Mouse (Mus musculus): ENCODE results near the gene B3glct. TPM values are rescaled to one million over a fixed set of nuclear protein-coding genes. Genes with fewer than 3 reads are reported as not detected.

The B3glct gene
- polyA plus RNA-seq, 3 experiments from 2014 or later: 1.7 to 3.8 (median 2.8) TPM

- ATAC-seq: no peak
Measured at GRCm38 (mm10) chr5:149677196-149677595, 834 bp upstream of the B3glct start.

- no peak for ATAC-seq
Measured at GRCm38 (mm10) chr5:149678990-149679348, 939 bp downstream of the B3glct start.

GRCm38 (mm10) chr5:149679362-149679761 lies 1.3 kb downstream of the B3glct start:
- no peak for ATAC-seq

GRCm38 (mm10) chr5:149679886-149680285 lies 1.9 kb downstream of the B3glct start:
- no peak for ATAC-seq

GRCm38 (mm10) chr5:149680946-149681345 lies 2.9 kb downstream of the B3glct start:
- no peak for ATAC-seq

- no peak for ATAC-seq
Measured at GRCm38 (mm10) chr5:149689860-149690259, 11.8 kb downstream of the B3glct start.

- ATAC-seq: no peak
Measured at GRCm38 (mm10) chr5:149692548-149692947, 14.5 kb downstream of the B3glct start.

- ATAC-seq: no peak
Measured at GRCm38 (mm10) chr5:149693200-149693599, 15.2 kb downstream of the B3glct start.

- ATAC-seq: no peak
Measured at GRCm38 (mm10) chr5:149693968-149694367, 15.9 kb downstream of the B3glct start.

- no peak for ATAC-seq
Measured at GRCm38 (mm10) chr5:149695077-149695750, 17.2 kb downstream of the B3glct start.

GRCm38 (mm10) chr5:149702770-149703169 lies 24.7 kb downstream of the B3glct start:
- no peak for ATAC-seq

- ATAC-seq: no peak
Measured at GRCm38 (mm10) chr5:149711545-149711944, 33.5 kb downstream of the B3glct start.

GRCm38 (mm10) chr5:149713170-149713774 lies 35.2 kb downstream of the B3glct start:
- no peak for ATAC-seq

GRCm38 (mm10) chr5:149713834-149714233 lies 35.8 kb downstream of the B3glct start:
- no peak for ATAC-seq

GRCm38 (mm10) chr5:149715571-149716328 lies 37.7 kb downstream of the B3glct start:
- ATAC-seq: no peak

GRCm38 (mm10) chr5:149716329-149716690 lies 38.3 kb downstream of the B3glct start:
- no peak for ATAC-seq

- no peak for ATAC-seq
Measured at GRCm38 (mm10) chr5:149731776-149732175, 53.7 kb downstream of the B3glct start.

GRCm38 (mm10) chr5:149737210-149737609 lies 59.2 kb downstream of the B3glct start:
- no peak for ATAC-seq

- no peak for ATAC-seq
Measured at GRCm38 (mm10) chr5:149740145-149740544, 62.1 kb downstream of the B3glct start.

- no peak for ATAC-seq
Measured at GRCm38 (mm10) chr5:149740703-149741102, 62.7 kb downstream of the B3glct start.

- no peak for ATAC-seq
Measured at GRCm38 (mm10) chr5:149742286-149742685, 64.3 kb downstream of the B3glct start.

- ATAC-seq: no peak
Measured at GRCm38 (mm10) chr5:149745079-149745478, 67.0 kb downstream of the B3glct start.

GRCm38 (mm10) chr5:149748640-149749580 lies 70.9 kb downstream of the B3glct start:
- ATAC-seq: no peak
